Mouse (Mus musculus): ENCODE measurements around the gene Slc48a1. TPM values are rescaled to one million over a fixed set of nuclear protein-coding genes. Genes with fewer than 3 reads are reported as not detected.
A peak's percentile ranks its signal among the peaks of the same experiment; 100 is the strongest.

Gene Slc48a1
- total RNA-seq, 2 experiments from 2014 or later: 62.0 to 71.0 TPM

DNA sequence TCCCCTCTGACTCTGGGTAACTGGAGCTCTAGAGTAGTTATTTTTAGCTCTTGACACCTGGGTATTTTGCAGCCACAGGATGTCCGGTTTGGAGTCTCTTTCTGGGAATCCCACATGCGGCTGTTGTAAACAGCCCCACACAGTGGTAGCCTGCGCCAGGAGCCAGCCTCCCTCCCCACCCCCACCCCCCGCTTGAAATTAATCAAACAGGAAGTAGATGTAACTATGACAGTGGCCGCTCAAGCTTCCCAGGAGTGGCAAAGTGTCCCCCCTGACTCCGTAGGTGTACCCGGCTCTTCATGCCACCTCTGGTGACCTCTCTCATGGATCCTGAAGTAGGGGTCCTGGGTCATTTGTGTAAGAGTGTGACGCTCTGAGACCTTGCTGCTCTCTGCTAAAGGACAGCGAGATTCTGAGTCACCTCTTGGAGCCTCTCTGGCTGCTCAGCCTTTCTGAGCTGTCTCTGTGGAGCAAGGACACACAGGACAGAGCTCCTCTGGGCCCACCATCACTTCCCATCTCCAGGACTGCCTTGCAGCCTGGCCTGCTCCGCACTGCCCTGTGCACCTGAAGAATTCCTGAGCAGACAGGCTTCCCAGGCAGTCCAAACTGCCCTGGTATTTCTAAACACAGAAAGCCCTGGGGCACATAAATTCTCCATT lies 43.1 kb downstream of the Slc48a1 start:
- intact Hi-C loops (cut with DNase I): no loop called here
- peak in 1 of 2 experiments; percentile 53 for DNase-seq

DNA sequence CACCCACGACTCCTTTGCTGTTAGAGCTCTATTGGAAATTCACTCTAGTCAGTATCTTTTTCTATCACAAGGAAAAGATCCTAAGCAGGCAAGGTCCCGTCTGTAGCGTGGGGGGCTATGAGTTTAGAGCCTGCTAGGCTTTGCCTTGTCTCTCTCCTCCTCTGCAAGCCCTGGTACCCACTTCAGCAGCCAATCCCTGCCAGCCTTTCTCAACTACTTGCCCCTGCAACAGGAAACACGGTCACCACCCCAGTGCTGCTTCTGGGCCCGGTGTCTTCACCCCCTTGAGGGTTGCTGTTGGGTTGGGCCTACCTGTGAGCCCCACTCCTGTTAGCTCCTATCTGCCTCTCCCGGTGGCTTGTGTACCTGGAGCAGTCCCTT lies 43.7 kb downstream of the Slc48a1 start:
- intact Hi-C loops (cut with DNase I): no loop called here
- no peak for DNase-seq

DNA sequence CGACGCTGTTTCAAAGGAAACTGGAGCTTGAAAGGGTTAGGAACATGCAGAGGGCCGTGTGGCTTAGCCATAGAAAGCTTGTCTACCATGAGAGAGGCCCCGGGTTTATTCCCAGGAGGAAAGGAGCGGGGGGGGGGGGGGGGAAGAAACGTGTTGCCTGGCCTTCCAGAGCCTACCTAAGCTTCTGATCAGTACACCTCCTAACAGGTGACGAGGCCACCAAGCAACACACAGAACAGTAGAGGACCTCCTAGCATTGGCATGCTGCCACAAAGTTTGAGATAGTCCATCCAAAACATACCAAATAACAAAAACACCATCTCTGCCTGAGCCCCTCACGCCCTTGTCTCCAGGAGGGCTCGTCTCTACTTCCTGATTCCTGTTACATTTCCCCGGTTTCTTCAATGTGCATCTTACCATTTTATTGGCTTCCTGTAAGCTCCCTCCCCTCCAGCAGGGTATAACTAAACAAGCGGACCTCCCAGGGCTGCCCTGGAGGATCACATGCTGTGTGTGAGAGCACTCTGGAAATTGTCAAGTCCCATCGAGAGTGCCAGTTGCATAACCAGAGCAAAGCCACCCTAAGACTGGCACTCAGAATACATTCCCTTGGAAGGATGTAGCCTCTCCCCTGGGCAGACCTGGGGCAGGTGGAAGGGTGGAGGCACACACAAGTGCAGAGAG lies 44.4 kb downstream of the Slc48a1 start:
- intact Hi-C loops (cut with DNase I): no loop called here
- DNase-seq: no peak

DNA sequence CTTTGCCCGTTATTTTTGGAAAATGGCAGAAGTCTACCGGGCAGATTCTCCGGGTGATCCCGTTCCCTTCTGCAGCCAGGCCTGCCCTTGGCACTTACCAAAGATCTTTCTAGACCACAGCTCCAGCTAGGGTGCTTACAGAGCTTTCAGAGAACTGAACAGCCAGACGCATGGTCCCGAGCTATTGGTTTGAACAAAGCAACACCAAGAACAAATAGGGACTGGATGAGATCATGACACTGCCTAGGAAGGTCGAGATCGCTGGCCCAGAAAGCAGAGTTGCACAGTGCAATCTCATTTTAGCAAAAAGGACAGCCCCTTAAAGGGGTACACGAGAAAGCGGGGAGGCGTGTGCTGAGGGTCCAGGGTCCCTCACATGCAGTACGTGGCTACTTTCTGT lies 45.2 kb downstream of the Slc48a1 start:
- peak in 1 of 2 experiments; percentile 41 for DNase-seq
- intact Hi-C loops (cut with DNase I): no loop called here

DNA sequence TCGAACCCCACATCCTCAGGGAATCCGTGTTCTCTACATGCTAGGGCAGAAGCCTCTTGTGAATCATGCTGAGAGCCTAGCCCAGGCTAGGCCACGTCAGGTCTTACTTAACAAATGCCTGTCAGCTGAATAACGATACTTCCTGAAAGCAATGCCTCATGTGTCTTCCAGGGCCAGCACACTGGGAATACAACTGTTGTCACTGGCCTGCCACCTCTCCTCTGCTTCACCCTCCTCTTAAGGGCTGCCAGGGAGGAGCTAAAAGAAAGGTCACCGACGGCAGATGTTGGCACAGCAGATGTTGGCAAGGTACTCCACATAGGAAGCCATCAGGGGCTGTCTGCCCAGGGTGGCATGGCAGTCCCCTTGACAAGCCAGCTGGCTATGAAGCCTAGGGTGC lies 45.7 kb downstream of the Slc48a1 start:
- peak; percentile 81 to 84 for DNase-seq
- intact Hi-C loops (cut with DNase I): no loop called here

DNA sequence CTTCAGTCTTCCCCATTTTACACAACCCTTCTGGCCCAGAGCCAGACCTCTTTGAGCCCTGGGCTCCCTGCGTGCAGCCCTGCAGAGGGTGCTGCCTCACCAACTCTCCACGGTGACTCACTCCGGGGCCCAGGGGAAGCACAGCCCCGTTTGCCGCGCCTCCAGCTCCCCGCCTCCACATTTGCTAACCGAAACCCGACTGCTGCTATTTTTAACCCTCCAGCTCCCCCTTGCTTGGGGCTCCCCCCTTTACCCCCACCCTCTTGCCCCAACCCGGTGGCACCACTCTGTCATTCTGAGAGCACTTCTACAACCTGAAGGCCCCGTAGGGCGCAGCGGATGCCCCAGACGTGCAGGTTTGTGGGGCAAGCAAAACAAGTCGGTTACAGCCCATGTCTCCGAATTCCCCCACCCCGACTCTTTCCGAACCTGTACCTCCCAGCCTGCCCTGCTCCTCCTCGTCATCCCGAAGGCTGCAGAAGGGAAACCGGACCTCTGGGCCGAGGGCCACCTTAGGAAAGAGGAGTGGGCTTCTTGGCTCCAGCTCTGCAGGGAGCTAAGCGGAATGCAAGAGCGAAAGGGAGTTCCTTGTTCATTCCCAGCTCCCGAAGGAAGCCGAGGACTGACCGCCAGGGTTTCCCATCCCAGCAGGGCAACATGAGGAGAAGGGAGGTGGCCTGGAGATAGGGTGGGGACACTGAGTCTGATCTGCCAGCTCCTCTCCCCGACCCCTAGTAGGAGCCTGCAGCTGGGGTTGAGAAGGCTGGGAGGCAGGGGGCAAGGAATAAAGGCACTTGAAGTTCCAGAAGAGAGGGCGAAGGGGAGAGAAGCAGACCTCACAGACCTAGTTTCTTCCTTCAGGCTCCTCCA lies 47.0 kb downstream of the Slc48a1 start:
- DNase-seq: peak; percentile 92
- intact Hi-C loops (cut with DNase I): loop anchor here (1.0 kb wide), 1 partner anchor 24 kb away; no protein-coding TSS in a partner anchor

DNA sequence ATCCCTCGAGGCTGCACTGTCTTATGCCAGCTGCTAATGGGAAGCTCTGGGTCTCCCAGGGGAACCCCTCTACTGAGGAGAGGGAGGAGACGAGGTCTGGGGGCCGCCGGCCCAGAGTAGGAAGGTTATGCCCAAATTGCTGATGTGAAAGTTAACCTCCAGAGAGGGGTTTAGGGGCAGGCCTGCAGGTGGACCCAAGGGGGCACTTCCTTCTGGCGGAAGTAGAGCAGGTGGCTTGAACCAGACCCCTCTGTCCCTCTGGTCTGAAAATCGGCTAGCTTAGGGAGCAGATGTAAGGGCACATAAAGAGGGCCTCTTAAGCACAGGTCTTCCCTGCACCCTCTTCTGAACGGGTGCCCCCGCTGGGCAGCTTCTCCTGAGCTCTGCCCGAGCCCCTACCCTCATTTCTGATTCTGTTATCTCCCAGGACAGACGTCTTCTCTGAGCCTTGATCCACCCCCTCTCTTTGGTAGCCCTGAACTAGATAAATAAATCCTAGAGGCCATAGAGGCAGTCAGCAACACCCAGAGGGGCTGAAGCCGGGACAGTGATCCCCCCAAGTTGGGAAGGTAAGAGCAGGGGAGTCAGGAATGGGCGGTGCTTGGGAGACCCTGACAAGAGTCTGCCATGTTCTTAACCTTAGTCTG lies 47.7 kb downstream of the Slc48a1 start:
- intact Hi-C loops (cut with DNase I): loop anchor here (1.0 kb wide), 1 partner anchor 23 kb away; no protein-coding TSS in a partner anchor
- no peak for DNase-seq

DNA sequence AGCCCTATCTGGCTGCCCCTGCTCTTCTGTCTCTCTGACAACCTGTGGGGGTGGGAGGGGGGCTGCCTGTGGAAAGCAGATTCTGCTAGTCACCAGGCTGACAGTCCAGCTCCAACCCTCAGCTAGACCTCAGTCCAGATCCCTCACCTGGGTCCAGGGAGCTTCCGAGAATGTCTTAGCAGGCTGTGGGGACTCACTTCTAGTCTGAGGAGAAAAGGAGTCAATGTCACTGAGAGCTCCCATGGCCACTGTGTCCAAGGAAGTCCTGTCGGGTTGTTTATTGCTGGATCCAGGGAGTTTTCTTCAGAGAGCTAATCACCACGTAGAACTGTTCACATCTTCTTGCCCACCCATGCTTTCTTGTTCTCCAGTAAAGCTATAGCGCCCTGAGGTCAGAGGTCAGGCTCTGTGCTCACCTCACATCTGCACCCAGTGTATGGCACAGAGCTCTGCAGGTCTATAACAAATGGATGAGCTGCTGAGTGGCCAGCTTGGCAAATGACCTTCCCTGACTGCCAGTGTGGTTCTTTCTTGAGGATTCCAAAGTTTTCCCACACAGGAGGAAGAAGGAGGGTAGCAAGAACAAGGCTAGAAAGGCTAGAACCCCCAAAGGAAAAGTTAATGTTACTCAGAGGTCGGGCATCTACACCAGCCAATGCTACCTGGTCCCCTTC lies 48.4 kb downstream of the Slc48a1 start:
- DNase-seq: no peak
- intact Hi-C loops (cut with DNase I): no loop called here

DNA sequence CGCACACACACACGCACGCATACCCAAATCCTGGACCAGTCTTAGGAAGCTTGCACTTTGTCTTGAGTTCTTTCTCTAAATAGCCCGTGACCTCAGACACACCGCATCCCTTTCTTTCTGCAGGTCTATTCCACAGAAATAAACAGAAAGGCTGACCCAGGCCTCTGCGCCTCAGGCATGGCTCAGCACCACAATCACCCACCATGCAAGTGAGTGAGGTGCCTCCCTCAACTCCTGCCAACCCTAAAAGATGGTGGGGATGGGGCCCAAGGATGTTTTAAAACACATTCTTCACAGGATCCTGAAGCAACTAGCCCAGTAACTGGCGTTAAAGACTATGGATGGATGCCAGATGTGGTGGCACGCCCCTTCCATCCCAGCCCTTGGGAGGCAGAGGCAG lies 49.1 kb downstream of the Slc48a1 start:
- DNase-seq: no peak

DNA sequence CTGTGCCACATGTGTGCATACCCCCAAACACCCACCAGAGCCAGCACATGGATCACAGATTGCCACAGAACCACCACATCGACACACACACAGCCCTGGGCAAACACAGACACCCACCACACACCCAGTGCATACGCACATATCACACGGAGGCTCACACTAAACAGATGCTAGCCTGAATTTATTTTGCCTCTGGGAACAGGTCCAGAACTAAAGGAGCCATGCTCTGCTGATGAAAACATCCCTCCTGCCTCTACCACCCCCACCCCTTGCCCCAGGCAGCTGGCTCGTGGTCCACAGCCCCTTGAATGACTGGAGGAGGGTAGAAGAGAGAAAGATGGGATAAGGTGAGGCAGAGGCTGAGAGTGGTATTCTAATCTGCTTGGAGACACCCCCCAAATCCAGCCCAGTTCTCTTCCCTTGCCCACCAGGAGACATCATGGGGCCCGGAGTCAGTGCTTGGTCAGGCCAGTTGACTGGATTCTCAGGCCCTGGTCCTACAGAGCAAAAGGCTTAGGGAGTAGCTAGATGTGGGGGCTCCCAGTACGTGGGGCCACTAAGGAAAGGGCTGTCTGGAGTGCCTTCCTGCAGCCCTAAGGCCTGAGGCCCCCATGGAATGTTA lies 50.0 kb downstream of the Slc48a1 start:
- intact Hi-C loops (cut with DNase I): no loop called here

More for the DNA sequence above, 49.1 kb downstream of the Slc48a1 start:
- intact Hi-C loops (cut with DNase I): no loop called here

DNA sequence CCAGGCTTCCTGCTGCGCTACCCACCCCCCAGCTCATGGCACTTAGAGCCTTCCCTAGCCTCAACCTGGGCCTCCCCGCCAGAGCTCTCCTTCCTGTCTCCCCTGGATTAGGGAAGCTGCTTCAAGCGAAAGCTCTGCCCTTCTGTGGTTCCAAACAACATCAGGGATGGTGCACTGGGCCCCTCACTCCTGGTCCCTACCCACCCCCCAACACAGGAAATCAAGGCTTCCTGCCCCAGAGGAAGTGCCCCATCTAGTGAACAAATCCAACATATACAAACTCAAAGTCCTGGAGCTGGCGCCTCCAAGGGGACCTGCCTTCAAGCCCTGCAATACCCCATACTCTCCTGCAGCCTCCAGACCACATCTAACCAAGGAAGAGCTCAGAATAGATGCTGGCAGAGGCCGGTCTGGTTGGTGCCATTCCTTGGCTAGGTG lies 50.6 kb downstream of the Slc48a1 start:
- DNase-seq: peak; percentile 51

More for the DNA sequence above, 50.0 kb downstream of the Slc48a1 start:
- no peak for DNase-seq

DNA sequence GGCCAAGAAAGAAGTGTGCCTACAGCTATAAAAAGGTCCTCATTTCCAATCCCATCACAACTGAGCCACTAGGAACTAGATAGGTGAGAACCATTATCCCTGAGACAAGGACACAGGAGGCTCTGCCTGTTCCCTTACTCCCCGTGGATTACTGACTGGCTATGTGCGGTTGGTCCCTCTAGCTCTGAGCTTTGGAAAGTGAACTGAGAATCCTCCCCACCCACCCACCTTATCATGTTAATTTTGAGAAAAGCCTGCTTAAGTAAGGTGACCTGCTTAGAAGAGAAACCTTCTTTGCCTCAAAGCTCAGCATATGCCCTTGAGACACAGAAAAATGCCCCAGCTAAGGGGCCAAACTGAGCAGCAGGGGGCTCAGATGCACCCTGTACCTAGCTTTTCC lies 51.1 kb downstream of the Slc48a1 start:
- DNase-seq: no peak
- intact Hi-C loops (cut with DNase I): no loop called here

More for the DNA sequence above, 50.6 kb downstream of the Slc48a1 start:
- intact Hi-C loops (cut with DNase I): no loop called here

DNA sequence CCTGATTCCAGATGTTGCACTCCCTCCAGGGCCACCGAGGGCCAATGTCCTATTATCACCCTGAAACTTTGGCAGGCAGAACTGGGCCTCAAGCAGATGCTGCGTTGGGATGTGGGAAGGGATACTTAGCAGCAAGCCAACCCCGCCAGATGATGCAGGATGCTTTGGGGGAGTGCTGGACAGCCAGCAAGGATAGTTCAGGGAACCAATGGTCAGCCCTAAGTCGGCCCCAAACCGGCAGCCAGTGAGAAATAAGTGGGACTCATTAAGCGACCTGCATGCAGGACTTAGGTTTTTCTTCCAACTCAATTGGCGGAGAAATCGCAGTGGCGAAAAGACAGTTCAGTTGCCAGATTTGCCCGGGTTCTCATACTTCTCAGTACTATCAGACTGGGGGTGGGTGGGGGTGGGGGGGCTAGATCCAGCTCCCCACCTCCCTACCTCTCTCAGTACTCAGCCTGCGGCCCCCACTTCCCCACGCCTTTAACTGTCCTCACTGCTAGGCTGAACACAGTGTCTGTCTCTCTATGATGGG lies 52.0 kb downstream of the Slc48a1 start:
- intact Hi-C loops (cut with DNase I): no loop called here
- peak; percentile 67 to 74 for DNase-seq

DNA sequence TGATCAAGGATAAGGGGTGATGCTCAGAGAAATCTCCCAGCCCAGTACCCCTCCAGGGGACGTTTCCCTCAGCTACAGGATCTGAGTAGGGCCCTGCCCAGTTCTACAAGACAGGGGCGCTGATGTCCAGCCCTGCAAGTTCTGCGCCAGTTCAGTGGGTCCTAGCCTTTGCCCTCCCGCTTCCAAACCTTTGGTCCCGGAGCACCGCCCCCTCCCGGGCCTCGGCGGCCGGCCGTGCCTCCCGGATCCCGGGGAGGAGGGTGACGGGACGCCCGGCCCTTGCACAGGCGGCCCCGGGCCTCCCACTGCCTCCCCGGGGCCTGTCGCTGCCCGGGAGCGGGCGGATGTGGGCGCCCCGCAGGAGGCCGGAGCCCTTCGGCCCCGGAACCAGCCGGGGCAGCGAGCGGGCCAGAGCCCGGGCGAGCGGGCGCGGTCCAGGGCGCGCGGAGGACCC lies 52.5 kb downstream of the Slc48a1 start:
- peak; percentile 65 to 69 for DNase-seq
- intact Hi-C loops (cut with DNase I): no loop called here

DNA sequence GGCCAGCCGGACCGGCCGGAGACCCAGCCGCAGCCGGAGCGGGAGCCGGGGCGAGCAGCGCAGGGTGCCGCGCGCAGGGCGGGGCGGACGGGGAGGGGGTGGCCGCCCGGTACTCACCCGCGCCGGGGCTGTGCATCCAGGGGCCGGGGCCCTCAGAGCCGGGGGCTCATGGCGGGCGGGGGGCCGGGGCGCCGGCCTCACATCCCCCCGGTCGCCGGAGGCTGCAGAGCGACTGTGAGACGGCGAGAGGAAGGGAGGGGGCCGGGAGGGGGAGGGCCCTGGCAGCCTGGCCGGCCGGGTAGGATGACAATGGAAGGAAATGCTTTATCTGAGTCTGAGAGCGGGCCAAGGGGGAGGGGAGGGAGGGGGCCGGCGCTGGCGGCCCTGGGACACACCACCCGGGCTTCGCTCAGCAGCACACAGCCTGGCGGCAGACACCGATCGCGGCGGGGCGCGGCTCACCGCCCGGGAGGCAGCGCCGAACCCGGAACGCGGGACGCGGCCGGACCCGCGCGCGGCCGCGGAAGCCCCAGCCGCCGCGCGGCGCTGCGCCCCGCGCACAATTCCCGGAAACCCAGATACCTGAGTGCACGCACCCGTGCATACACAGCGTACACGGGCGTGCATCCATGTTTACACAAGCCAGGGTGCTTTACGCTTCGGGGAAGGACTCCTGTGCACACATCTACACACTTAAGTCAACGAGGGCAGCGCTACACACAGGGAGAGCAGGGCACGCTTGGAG lies 53.1 kb downstream of the Slc48a1 start:
- intact Hi-C loops (cut with DNase I): no loop called here
- peak; percentile 78 to 80 for DNase-seq

DNA sequence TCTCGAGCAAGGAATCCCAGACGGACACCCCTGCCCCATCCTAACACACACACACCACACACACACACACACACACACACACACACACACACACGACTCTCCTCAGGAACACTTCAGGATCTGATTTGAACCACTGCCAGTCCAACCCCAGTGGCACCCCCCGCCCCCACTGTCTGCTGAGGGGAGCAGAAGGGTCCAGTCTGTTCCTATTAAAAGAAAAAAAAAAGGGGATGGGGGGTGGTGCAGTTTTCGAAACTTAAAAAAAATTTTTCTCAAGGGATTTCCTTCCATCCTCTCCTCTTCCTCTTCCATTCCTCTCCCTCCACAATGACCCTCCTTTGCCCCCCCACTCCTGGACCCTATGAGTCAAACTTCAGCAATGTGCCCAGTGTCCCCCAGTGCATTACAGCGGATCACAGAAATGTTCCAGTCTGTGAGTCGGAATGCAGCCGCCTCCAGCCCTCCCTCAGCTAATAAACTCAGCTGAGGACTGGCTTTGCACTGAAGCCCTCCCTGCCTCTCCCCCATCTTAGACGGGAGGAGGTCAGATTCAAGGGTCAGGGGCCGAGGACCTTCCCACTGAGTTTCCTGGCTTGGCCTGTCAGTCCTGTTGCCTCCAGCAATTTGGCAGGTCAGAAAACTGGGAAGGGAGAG lies 53.8 kb downstream of the Slc48a1 start:
- peak; percentile 75 to 79 for DNase-seq
- intact Hi-C loops (cut with DNase I): no loop called here

DNA sequence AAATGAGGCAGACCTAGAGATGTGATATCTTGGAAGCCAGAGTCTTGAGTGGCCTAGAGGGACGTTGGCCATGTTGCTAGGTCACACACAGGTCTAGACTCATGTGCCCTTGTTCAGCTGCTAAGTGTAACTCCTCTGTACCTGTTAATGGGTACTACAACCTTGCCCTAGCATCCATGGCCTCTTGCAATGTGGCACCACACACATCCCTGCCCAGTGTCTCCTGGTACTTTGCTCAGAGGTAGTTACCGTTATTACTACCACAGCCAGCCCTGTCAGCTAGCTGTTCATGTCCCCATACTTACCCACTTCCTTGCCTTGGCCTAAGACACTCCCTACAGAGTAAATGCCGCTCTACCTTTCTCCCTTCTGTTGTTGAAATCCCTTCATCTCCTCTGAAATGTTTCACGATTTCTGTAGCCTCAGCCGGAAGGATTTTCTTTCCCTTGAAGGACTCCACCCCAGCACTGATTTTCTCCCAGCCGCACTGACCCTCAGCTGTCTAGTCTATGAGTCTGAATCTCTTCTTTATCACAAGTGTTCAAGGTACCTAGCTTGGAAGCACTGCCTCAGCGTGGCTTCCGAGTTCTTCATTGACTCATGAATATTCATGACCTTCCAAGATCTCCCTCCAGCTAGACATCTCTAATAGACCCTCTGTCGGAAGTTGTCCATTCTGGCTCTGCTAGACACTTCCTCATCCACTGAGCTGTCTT lies 54.6 kb downstream of the Slc48a1 start:
- intact Hi-C loops (cut with DNase I): no loop called here
- no peak for DNase-seq

All from heart, postnatal 10 days (tissue).